Mouse (Mus musculus) brain, adult 2 months (tissue): ENCODE data around the gene Med18.
"Not testable (repeated sequence)": the region's sequence is repeated elsewhere in the genome, so short reads cannot be mapped to it uniquely, and the experiment has no call there.

Experiments
- DNase-seq: peaks from one replicate; pipeline ENCODE4 v3.0.0; 2011; ENCODE audit warnings: low read depth, low spot score

Med18 gene

DNA sequence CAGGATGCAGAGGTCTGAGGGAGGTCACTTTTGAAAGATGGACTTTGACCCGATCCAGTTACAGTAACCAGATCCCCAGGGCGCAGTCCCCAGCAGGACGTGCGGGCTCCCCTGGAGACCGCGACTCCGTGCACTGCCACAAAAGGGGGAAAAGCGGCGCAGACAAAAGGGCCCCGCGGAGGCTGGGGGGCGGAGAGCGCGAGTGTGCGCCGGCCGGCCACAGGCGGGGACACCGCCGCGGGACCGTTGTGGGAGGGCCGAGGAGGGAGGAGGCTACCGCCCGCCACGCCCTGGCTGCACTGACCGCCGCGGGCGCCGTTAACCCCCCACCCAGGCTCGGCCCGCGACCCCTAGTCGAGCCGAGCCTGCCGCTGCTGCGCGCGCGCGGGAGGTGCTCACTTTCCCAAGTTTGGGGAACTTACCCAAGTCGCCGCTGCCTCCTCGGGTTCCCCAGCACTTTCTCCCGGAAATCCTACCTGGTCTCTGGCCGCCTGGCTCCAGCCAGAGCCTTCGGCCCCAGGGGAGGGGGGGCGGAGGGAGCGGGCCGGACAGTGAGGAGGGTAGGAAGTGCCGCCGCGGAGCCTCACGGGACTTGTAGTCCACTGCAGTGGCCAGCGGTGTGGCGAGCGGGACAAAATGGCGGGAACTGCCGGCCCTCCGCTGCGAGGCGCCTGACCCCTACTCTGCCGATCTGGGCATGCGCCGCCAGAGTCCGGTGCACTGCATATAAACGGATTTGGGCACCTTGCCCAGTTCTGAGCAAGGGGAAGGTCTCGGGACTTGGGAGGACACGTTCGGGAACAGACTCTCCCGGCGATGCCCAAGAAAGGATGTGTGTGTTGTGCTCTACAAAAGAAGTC lies 41.6 kb downstream of the Med18 start, which contains the start of gene Phactr4:
Gene Phactr4, minus strand, starts transcription at position 567 of the 860 bp plus-strand sequence.
- peak; percentile 97 for DNase-seq

DNA sequence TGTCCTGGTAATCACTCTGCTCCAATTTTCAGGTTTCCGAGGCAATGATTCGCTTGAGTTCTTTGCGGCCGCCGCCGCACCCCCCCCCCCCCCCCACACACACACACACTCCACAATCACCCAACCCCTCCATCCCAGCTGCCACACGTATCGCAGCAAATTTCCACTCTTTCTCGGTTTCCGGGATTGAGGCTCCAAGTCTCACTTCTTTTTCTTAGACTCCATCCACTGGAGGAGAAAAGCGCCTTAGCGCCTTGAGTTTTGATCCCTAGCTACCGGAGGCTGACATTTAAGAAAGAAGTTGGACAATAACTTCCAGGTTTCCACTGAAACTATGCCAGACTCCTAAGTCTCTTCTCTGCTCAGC lies 42.2 kb downstream of the Med18 start:
- DNase-seq, result peak; percentile 29

DNA sequence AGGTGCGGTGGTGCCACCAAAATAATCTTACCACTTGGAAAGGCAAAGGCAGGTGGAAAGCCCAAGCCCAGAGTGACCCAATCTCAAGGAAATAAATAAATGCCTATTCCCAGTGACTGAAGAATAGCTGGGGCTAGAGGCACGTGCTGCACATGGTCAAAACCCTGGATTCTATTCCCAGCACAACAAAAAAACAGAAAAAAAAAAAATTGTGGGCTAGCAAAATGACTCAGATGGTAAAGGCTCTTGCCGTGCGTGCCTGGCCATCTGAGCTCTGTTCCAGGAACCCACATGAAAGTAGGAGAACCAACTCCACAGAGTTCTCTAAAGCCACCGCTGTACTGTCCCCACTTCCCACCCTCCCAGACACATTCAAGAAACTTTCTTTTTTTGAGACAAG lies 43.2 kb downstream of the Med18 start:
- DNase-seq, result no peak

DNA sequence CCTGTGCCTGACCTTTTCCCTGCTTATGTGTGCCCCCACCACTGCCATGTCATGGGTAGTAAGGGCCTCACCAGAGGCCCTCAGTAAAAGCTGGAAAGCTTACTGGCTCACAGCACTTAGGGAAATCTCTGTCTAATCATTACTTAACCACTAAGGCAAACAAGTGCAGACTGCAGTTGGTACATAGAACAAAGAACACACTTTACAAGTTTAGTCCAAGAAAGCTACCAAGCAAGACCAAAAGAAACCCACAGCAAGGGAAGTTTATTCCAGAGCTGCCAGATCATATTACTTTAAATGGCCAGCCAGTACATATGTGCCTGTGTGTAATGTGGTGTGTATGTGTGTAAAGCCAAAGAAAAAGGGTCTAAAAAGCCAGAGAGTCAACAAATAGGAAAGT lies 47.8 kb downstream of the Med18 start:
- no peak for DNase-seq

DNA sequence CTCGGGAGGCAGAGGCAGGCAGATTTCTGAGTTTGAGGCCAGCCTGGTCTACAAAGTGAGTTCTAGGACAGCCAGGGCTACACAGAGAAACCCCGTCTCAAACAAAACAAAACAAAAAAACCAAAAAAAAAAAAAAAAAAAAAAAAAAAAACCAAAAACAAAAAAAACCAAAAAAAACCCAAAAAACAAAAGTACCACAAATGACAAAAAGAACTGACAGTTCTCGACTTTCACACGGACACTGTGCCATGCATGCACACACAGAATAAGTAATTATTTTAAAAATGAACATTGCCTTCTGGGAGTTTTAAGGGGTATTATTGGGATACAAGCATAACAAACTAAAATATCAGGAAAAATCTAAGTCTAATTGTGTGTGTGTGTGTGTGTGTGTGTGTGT lies 50.5 kb downstream of the Med18 start:
- DNase-seq, result not testable (repeated sequence)

DNA sequence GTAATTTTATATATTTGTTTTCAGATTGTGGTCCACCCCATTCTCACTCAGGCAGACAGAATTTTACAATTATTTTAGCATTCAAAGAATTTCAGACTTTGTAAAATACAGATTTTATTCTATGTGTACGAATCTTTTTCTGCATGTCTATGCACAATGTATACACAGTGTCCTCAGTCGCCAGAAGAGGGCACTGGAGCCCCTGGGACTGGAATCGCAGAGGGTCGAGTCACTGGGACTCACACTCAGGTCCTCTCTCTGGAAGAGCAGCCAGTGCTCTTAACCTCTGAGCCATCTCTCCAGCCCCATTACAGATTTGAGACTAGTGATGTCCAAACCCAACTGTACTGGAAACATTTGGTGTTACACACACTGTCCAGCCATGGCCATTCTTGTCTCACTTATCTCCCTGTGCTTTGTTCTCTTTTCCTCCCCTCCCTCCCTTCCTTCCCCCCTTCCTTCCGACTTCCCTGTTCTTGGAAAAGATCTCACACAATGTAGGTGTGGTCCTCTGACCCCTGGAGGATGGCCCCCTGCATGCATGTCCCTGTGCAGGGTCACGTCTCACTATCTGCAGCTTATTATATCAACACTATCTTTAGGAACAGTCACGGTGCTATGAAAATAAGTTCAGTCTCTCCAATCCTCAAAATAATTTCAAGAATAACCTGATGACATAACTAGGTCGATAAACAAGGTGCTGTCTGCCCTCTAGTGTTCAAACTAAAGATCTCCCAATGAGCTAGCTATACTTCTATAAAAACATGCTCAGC lies 52.2 kb downstream of the Med18 start:
- peak; percentile 60 for DNase-seq

DNA sequence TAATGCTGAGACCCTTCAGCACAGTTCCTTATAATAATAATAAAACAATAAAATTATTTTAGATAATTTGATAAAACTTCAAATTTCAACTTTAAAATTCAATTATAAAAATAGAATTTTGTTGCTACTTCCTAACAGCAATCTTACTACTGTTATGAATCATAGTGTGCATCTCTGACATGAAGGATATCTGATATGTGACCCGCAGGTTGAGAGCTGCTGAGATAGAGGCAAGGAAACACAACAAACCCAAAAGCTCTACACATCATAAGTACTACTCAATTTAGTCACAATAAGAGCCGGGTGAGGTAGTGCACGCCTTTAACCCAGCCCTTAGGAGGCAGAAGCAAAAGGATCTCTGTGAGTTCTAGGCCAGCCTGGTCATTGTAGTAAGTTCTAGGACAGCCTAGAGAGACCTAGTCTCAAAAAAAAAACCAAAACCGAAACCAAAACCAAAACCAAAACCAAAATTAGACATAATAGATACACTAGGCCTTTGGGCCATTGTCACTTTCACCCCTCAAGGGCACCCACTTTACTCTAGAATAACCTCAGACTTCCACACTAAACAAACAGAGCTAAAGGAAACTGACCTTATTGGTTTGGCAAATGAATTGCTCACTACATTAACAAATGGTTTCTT lies 54.0 kb downstream of the Med18 start:
- no peak for DNase-seq
